Mouse (Mus musculus): ENCODE data around the gene Lypd3. TPM values are rescaled to one million over a fixed set of nuclear protein-coding genes. Genes with fewer than 3 reads are reported as not detected.
"Not testable (repeated sequence)": the region's sequence is repeated elsewhere in the genome, so short reads cannot be mapped to it uniquely, and the experiment has no call there.

The Lypd3 gene
- total RNA-seq, 2 experiments from 2014 or later, result 0.57 to 1.3 TPM

- DNase-seq (ENCODE audit: low spot score in 2 of 2), result no peak
Observed at GRCm38 (mm10) chr7:24661118-24661904, 25.0 kb downstream of the Lypd3 start.

- DNase-seq (ENCODE audit: low spot score in 2 of 2), result peak; percentile 10 to 77
Observed at GRCm38 (mm10) chr7:24662575-24662974, 26.2 kb downstream of the Lypd3 start.

- no peak for DNase-seq (ENCODE audit: low spot score in 2 of 2)
Observed at GRCm38 (mm10) chr7:24664301-24664700, 28.0 kb downstream of the Lypd3 start.

GRCm38 (mm10) chr7:24664959-24665358 is 28.6 kb downstream of the Lypd3 start:
- no peak for DNase-seq (ENCODE audit: low spot score in 2 of 2)

- no peak for DNase-seq (ENCODE audit: low spot score in 2 of 2)
Observed at GRCm38 (mm10) chr7:24671944-24672439, 35.6 kb downstream of the Lypd3 start.

- DNase-seq (ENCODE audit: low spot score in 2 of 2), result no peak
Observed at GRCm38 (mm10) chr7:24676575-24676974, 40.2 kb downstream of the Lypd3 start, which contains the start of gene Tex101. TSS of gene Tex101 (minus strand) at chr7:24676675.

GRCm38 (mm10) chr7:24684121-24684520 is 47.8 kb downstream of the Lypd3 start:
- not testable (repeated sequence) for DNase-seq (ENCODE audit: low spot score in 2 of 2)

- not testable (repeated sequence) for DNase-seq (ENCODE audit: low spot score in 2 of 2)
Observed at GRCm38 (mm10) chr7:24687519-24687918, 51.2 kb downstream of the Lypd3 start.

Other genes with a start within 250 kb of the Lypd3 start
- 10 to 100 TPM; 33.2 to 34.8 TPM for gene Smg9, start 236.9 kb upstream of the Lypd3 start, total RNA-seq (2021)
- gene Irgc1, start 184.3 kb upstream of the Lypd3 start, total RNA-seq (2021), result not detected
- gene Plaur, start 174.1 kb upstream of the Lypd3 start, total RNA-seq (2021), result under 1 TPM; 0.54 to 0.91 TPM
- gene Cadm4, start 154.5 kb upstream of the Lypd3 start, total RNA-seq (2021), result 100 to 1,000 TPM; 136 to 141 TPM
- 10 to 100 TPM; 40.0 to 45.4 TPM for gene Zfp428, start 129.5 kb upstream of the Lypd3 start, total RNA-seq (2021)
- not detected for gene AC161166.1, start 124.1 kb upstream of the Lypd3 start, total RNA-seq (2021)
- 10 to 100 TPM; 62.1 to 63.3 TPM for gene Irgq, start 105.9 kb upstream of the Lypd3 start, total RNA-seq (2021)
- not detected for gene Pinlyp, start 90.4 kb upstream of the Lypd3 start, total RNA-seq (2021)
- gene Xrcc1, start 90.3 kb upstream of the Lypd3 start, total RNA-seq (2021), result 10 to 100 TPM; 36.8 to 43.4 TPM
- 10 to 100 TPM; 11.8 to 13.3 TPM for gene Ethe1, start 49.0 kb upstream of the Lypd3 start, total RNA-seq (2021)
- 1 to 10 TPM; 5.7 TPM for gene Zfp575, start 48.9 kb upstream of the Lypd3 start, total RNA-seq (2021)
- under 1 TPM; 0.17 to 0.63 TPM for gene Phldb3, start 25.8 kb upstream of the Lypd3 start, total RNA-seq (2021)
- gene Tex101, start 40.1 kb downstream of the Lypd3 start, total RNA-seq (2021), result not detected
- gene BC049730, start 72.7 kb downstream of the Lypd3 start, total RNA-seq (2021), result not detected
- not detected for gene Gm4763, start 90.4 kb downstream of the Lypd3 start, total RNA-seq (2021)
- gene Cd177, start 123.8 kb downstream of the Lypd3 start, total RNA-seq (2021), result under 1 TPM; 0.13 to 0.15 TPM
- not detected for gene Ceacam10, start 140.7 kb downstream of the Lypd3 start, total RNA-seq (2021)
- gene Gm9844, start 225.7 kb downstream of the Lypd3 start, total RNA-seq (2021), result under 1 TPM in 1 of 2 experiments, not detected in 1; 0.97 TPM
- gene Lypd4, start 233.4 kb downstream of the Lypd3 start, total RNA-seq (2021), result not detected
- not detected for gene Dmrtc2, start 233.5 kb downstream of the Lypd3 start, total RNA-seq (2021)
- 100 to 1,000 TPM; 556 to 616 TPM for gene Rps19, start 247.8 kb downstream of the Lypd3 start, total RNA-seq (2021)